Mouse (Mus musculus) gastrocnemius, postnatal 14 days (tissue): Measurements from ENCODE around the gene Fam13a. TPM values are rescaled to one million over a fixed set of nuclear protein-coding genes. Genes with fewer than 3 reads are reported as not detected.

Experiments used
- DNase-seq: peaks from one replicate; pipeline ENCODE4 v3.0.0; 2021; ENCODE audit warnings: mixed read lengths
- intact Hi-C: fragments of 180-260 bp; cut with DNase I; formaldehyde crosslinking; loops from one replicate; pipeline ENCODE4 v1.15.1; 2025; ENCODE audit warnings: low total_unique reads
- total RNA-seq, 2 experiments: library from RNA; stranded (reverse); gene quantifications; 2 replicates each; pipeline ENCODE4 v1.2.3; 2021

Fam13a gene
- total RNA-seq, 2 experiments from 2014 or later, result 7.7 to 8.5 TPM

- intact Hi-C loops, result no loop called here
- DNase-seq, result no peak
Measured at GRCm38 (mm10) chr6:59014088-59014759, 10.1 kb downstream of the Fam13a start.

- DNase-seq, result no peak
- intact Hi-C loops, result no loop called here
Measured at GRCm38 (mm10) chr6:59010792-59011191, 13.6 kb downstream of the Fam13a start.

- DNase-seq, result no peak
- intact Hi-C loops, result no loop called here
Measured at GRCm38 (mm10) chr6:59004630-59005029, 19.7 kb downstream of the Fam13a start.

- intact Hi-C loops, result no loop called here
- peak; percentile 13 for DNase-seq
Measured at GRCm38 (mm10) chr6:58999044-58999453, 25.3 kb downstream of the Fam13a start.

GRCm38 (mm10) chr6:58998528-58998927 is 25.8 kb downstream of the Fam13a start:
- DNase-seq, result no peak
- intact Hi-C loops, result no loop called here

GRCm38 (mm10) chr6:58989149-58989548 is 35.2 kb downstream of the Fam13a start:
- DNase-seq, result no peak
- intact Hi-C loops, result no loop called here

GRCm38 (mm10) chr6:58988706-58989105 is 35.6 kb downstream of the Fam13a start:
- no peak for DNase-seq
- intact Hi-C loops, result no loop called here

- DNase-seq, result no peak
- intact Hi-C loops, result no loop called here
Measured at GRCm38 (mm10) chr6:58987166-58987565, 37.2 kb downstream of the Fam13a start.

- intact Hi-C loops, result no loop called here
- no peak for DNase-seq
Measured at GRCm38 (mm10) chr6:58985186-58985585, 39.2 kb downstream of the Fam13a start.

- intact Hi-C loops, result no loop called here
- DNase-seq, result no peak
Measured at GRCm38 (mm10) chr6:58975249-58975648, 49.1 kb downstream of the Fam13a start.

- no peak for DNase-seq
- intact Hi-C loops, result no loop called here
Measured at GRCm38 (mm10) chr6:58974428-58974827, 49.9 kb downstream of the Fam13a start.

- DNase-seq, result no peak
- intact Hi-C loops, result no loop called here
Measured at GRCm38 (mm10) chr6:58972873-58973272, 51.5 kb downstream of the Fam13a start.

- no peak for DNase-seq
- intact Hi-C loops, result no loop called here
Measured at GRCm38 (mm10) chr6:58968272-58968671, 56.1 kb downstream of the Fam13a start.

- intact Hi-C loops, result no loop called here
- no peak for DNase-seq
Measured at GRCm38 (mm10) chr6:58965071-58965831, 59.1 kb downstream of the Fam13a start.

- intact Hi-C loops, result no loop called here
- no peak for DNase-seq
Measured at GRCm38 (mm10) chr6:58964565-58964964, 59.8 kb downstream of the Fam13a start.

- intact Hi-C loops, result no loop called here
- DNase-seq, result no peak
Measured at GRCm38 (mm10) chr6:58964091-58964490, 60.3 kb downstream of the Fam13a start.

- intact Hi-C loops, result no loop called here
- DNase-seq, result no peak
Measured at GRCm38 (mm10) chr6:58962691-58963090, 61.7 kb downstream of the Fam13a start.

- intact Hi-C loops, result no loop called here
- DNase-seq, result no peak
Measured at GRCm38 (mm10) chr6:58960523-58960922, 63.8 kb downstream of the Fam13a start.

- no peak for DNase-seq
- intact Hi-C loops, result no loop called here
Measured at GRCm38 (mm10) chr6:58951128-58951992, 73.0 kb downstream of the Fam13a start.

GRCm38 (mm10) chr6:58950410-58950809 is 73.9 kb downstream of the Fam13a start:
- intact Hi-C loops, result no loop called here

More at GRCm38 (mm10) chr6:58950410-58950809, 73.9 kb downstream of the Fam13a start:
- no peak for DNase-seq
